Mouse (Mus musculus) E14TG2a.4 (cell line): ENCODE measurements around the gene Mrps26.

Source experiments
- H3K27me3 ChIP-seq: 2 replicates; pipeline ENCODE4 v1.6.1; 2014; ENCODE audit warnings: low read length, control low read depth; ENCODE audit not compliant: insufficient read depth
- H3K36me3 ChIP-seq: 2 replicates; pipeline ENCODE4 v1.6.1; 2014; ENCODE audit warnings: low read length, control low read depth; ENCODE audit not compliant: insufficient read depth
- H3K4me1 ChIP-seq: replicated peaks from 2 replicates; pipeline ENCODE4 v1.6.1; 2014; ENCODE audit warnings: low read depth, low read length, control low read depth
- H3K4me3 ChIP-seq: replicated peaks from 2 replicates; pipeline ENCODE4 v1.5.1; 2014; ENCODE audit warnings: mild to moderate bottlenecking, low read length
- H3K9me3 ChIP-seq: 2 replicates; pipeline ENCODE4 v1.6.1; 2014; ENCODE audit warnings: low read length, control low read depth
- CTCF ChIP-seq: conservative IDR thresholded peaks from 2 replicates; pipeline ENCODE4 v1.5.1; 2014; ENCODE audit warnings: low read length
- NANOG ChIP-seq: IDR thresholded peaks from 2 replicates; pipeline ENCODE4 v1.6.1; 2014; ENCODE audit warnings: borderline replicate concordance, low read length, mixed read lengths
- POU5F1 ChIP-seq: IDR thresholded peaks from 2 replicates; pipeline ENCODE4 v1.6.1; 2014; ENCODE audit warnings: low read length, borderline replicate concordance

Mrps26 gene

GRCm38 (mm10) chr2:130535017-130535416 lies 28.5 kb upstream of the Mrps26 start:
- TF ChIP-seq POU5F1 (no peak), CTCF (no peak), NANOG (no peak)
- no peaks in the 10 kb centered on the region for H3K27me3 ChIP-seq
- H3K4me1 ChIP-seq = no peaks in the 10 kb centered on the region
- H3K9me3 ChIP-seq = 0 out of 2 replicates have a peak, but pooled peaks cover 4% of the 10 kb centered on the region
- H3K4me3 ChIP-seq = no peak overlapping the region
- peaks cover 39% of the 10 kb centered on the region for H3K36me3 ChIP-seq

- no peak for TF ChIP-seq NANOG
- TF ChIP-seq POU5F1 = no peak
- no peak for TF ChIP-seq CTCF
- peaks cover 54% of the 10 kb centered on the region for H3K36me3 ChIP-seq
- no peak overlapping the region for H3K4me3 ChIP-seq
- no peaks in the 10 kb centered on the region for H3K4me1 ChIP-seq
- H3K9me3 ChIP-seq = 0 out of 2 replicates have a peak, but pooled peaks cover 4% of the 10 kb centered on the region
- no peaks in the 10 kb centered on the region for H3K27me3 ChIP-seq
Measured at GRCm38 (mm10) chr2:130536890-130537289, 26.7 kb upstream of the Mrps26 start.

- Histone ChIP-seq H3K4me1 (no peaks in the 10 kb centered on the region), H3K36me3 (peaks cover 61% of the 10 kb centered on the region), H3K27me3 (no peaks in the 10 kb centered on the region), H3K9me3 (no peaks in the 10 kb centered on the region), H3K4me3 (no peak overlapping the region)
- TF ChIP-seq CTCF (no peak), NANOG (no peak), POU5F1 (no peak)
Measured at GRCm38 (mm10) chr2:130538876-130539546, 24.5 kb upstream of the Mrps26 start.

GRCm38 (mm10) chr2:130540266-130540665 lies 23.3 kb upstream of the Mrps26 start:
- H3K9me3 ChIP-seq = no peaks in the 10 kb centered on the region
- H3K4me3 ChIP-seq = no peak overlapping the region
- H3K27me3 ChIP-seq = no peaks in the 10 kb centered on the region
- no peaks in the 10 kb centered on the region for H3K4me1 ChIP-seq
- TF ChIP-seq CTCF (no peak), POU5F1 (no peak)
- H3K36me3 ChIP-seq = peaks cover 64% of the 10 kb centered on the region

GRCm38 (mm10) chr2:130546957-130547356 lies 16.6 kb upstream of the Mrps26 start:
- H3K4me3 ChIP-seq = no peak overlapping the region
- no peaks in the 10 kb centered on the region for H3K4me1 ChIP-seq
- no peak for TF ChIP-seq POU5F1
- TF ChIP-seq CTCF = no peak
- TF ChIP-seq NANOG = no peak
- H3K9me3 ChIP-seq = no peaks in the 10 kb centered on the region
- H3K36me3 ChIP-seq = peaks cover 58% of the 10 kb centered on the region
- H3K27me3 ChIP-seq = no peaks in the 10 kb centered on the region

GRCm38 (mm10) chr2:130554841-130555240 lies 8.7 kb upstream of the Mrps26 start:
- no peak for TF ChIP-seq NANOG
- no peak for TF ChIP-seq POU5F1
- no peak for TF ChIP-seq CTCF
- H3K4me3 ChIP-seq = no peak overlapping the region

GRCm38 (mm10) chr2:130556292-130556691 lies 7.2 kb upstream of the Mrps26 start:
- no peak overlapping the region for H3K4me3 ChIP-seq
- H3K36me3 ChIP-seq = peaks cover 27% of the 10 kb centered on the region
- TF ChIP-seq POU5F1 (no peak), NANOG (no peak), CTCF (no peak)
- H3K9me3 ChIP-seq = no peaks in the 10 kb centered on the region
- no peaks in the 10 kb centered on the region for H3K4me1 ChIP-seq
- no peaks in the 10 kb centered on the region for H3K27me3 ChIP-seq

More at GRCm38 (mm10) chr2:130554841-130555240, 8.7 kb upstream of the Mrps26 start:
- no peaks in the 10 kb centered on the region for H3K4me1 ChIP-seq
- H3K9me3 ChIP-seq = no peaks in the 10 kb centered on the region
- peaks cover 31% of the 10 kb centered on the region for H3K36me3 ChIP-seq
- no peaks in the 10 kb centered on the region for H3K27me3 ChIP-seq

GRCm38 (mm10) chr2:130557462-130557861 lies 6.1 kb upstream of the Mrps26 start:
- peaks cover 1% of the 10 kb centered on the region for H3K4me1 ChIP-seq
- no peak overlapping the region for H3K4me3 ChIP-seq
- peaks cover 16% of the 10 kb centered on the region for H3K36me3 ChIP-seq
- TF ChIP-seq POU5F1 = no peak
- no peak for TF ChIP-seq CTCF
- TF ChIP-seq NANOG = no peak
- H3K27me3 ChIP-seq = no peaks in the 10 kb centered on the region
- no peaks in the 10 kb centered on the region for H3K9me3 ChIP-seq

- no peaks in the 10 kb centered on the region for H3K9me3 ChIP-seq
- no peaks in the 10 kb centered on the region for H3K27me3 ChIP-seq
- peaks cover 7% of the 10 kb centered on the region for H3K4me1 ChIP-seq
Measured at GRCm38 (mm10) chr2:130558015-130558414, 5.5 kb upstream of the Mrps26 start.

More at GRCm38 (mm10) chr2:130558015-130558414, 5.5 kb upstream of the Mrps26 start:
- Histone ChIP-seq H3K36me3 (peaks cover 10% of the 10 kb centered on the region), H3K4me3 (no peak overlapping the region)
- TF ChIP-seq CTCF = peak; percentile 49
- no peak for TF ChIP-seq POU5F1
- no peak for TF ChIP-seq NANOG
